Mouse (Mus musculus) liver, adult 2 months (tissue): Measurements from ENCODE around the gene Slc30a5.

Experiments
- CTCF ChIP-seq: fragments of 200-500 bp; IDR thresholded peaks from 2 replicates; pipeline ENCODE4 v1.5.1; 2011; ENCODE audit warnings: low read depth, low read length, control low read depth
- POLR2A ChIP-seq: fragments of 200-500 bp; IDR thresholded peaks from 2 replicates; pipeline ENCODE4 v1.6.1; 2011; ENCODE audit warnings: low read length, control low read depth; ENCODE audit not compliant: insufficient read depth; ENCODE audit errors: extremely low read depth

DNA sequence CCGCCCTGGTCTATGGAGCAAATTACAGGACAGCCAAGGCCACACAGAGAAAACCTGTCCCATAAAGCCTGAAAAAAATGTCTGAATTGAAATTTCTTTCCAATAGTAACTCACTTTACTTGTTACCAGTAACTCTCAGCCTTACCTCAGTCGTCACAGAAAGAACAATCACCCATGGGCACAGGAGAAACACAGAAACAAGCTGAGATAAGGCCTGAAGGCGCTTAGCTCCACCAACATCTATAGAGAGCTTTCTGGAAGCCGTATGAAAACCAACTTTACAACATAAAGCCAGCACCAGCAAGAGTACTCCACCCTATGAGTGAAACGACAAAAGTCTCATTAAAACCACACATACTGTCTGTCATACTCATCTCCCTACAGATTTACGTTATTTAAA, 18.8 kb downstream of the Slc30a5 start:
- TF ChIP-seq CTCF, result no peak
- TF ChIP-seq POLR2A, result no peak
